In genomic region chr2:17514765-17515164, GRCm38 (mm10) we compare ENCODE assay signal across 14 mouse cellular contexts.
DNase-seq lines count a peak whose midpoint lies in the region; ATAC-seq and TF ChIP-seq lines count a peak whose summit lies in the region.
"Had no signal": no experiment of that assay in that cellular context is flagged by ENCODE, and none has a peak within 500 bp of the region (broad histone marks: within the 10 kb centered on the region; RNA-seq: fewer than 3 reads in every experiment).

No protein-coding gene starts in this region.

- H3K9ac ChIP-seq in embryonic facial prominence, embryonic 14.5 days (ENCODE audit: low read depth, low read length) = no peak overlapping the region
- H3K9ac ChIP-seq in midbrain, embryonic 13.5 days (replicated peaks) = no peak overlapping the region
- no peak overlapping the region for H3K9ac ChIP-seq in midbrain, embryonic 11.5 days (ENCODE audit: low read length)
- H3K9ac ChIP-seq in hindbrain, postnatal 0 days (replicated peaks; ENCODE audit: low read length) = no peak overlapping the region
- no peak overlapping the region for H3K9ac ChIP-seq in stomach, postnatal 0 days (ENCODE audit: low read length)

- H3K4me2 ChIP-seq in embryonic facial prominence, embryonic 14.5 days (ENCODE audit: low read depth, low read length) = peak overlapping the region; percentile 23; the same call in 1 of the 2 replicates
- H3K4me2 ChIP-seq in midbrain, embryonic 13.5 days (replicated peaks) = peak overlapping the region; percentile 39
- H3K4me2 ChIP-seq in midbrain, embryonic 11.5 days = no peak overlapping the region
- peak overlapping the region; percentile 46 for H3K4me2 ChIP-seq in hindbrain, postnatal 0 days (ENCODE audit: low read depth, low read length)
- H3K4me2 ChIP-seq in stomach, postnatal 0 days (replicated peaks; ENCODE audit: low read depth) = peak overlapping the region; percentile 8; the same call in 1 of the 2 replicates

- 49% methylated on average over 12 of the region's 12 CpGs for WGBS in embryonic facial prominence, embryonic 14.5 days
- 73% methylated on average over 12 of the region's 12 CpGs for WGBS in embryonic facial prominence, embryonic 10.5 days
- 43% methylated on average over 12 of the region's 12 CpGs for WGBS in midbrain, embryonic 13.5 days
- WGBS in midbrain, embryonic 11.5 days = 61% methylated on average over 12 of the region's 12 CpGs
- WGBS in hindbrain, postnatal 0 days = 11% methylated on average over 12 of the region's 12 CpGs
- WGBS in stomach, postnatal 0 days = 46% methylated on average over 12 of the region's 12 CpGs

- TF ChIP-seq EP300 in stomach, postnatal 0 days (optimal IDR thresholded peaks at IDR 0.05) = no peak

- no peak for ATAC-seq in embryonic facial prominence, embryonic 14.5 days (ENCODE audit: low read depth)
- ATAC-seq in midbrain, embryonic 13.5 days = no peak
- ATAC-seq in midbrain, embryonic 11.5 days (ENCODE audit: low FRiP score) = no peak
- ATAC-seq in hindbrain, postnatal 0 days = peak; percentile 58; the same call in 1 of the 2 replicates
- ATAC-seq in stomach, postnatal 0 days (ENCODE audit: low FRiP score, low TSS enrichment) = no peak

- no peak overlapping the region for H3K27ac ChIP-seq in embryonic facial prominence, embryonic 14.5 days (replicated peaks; ENCODE audit: low read depth, low read length)
- H3K27ac ChIP-seq in embryonic facial prominence, embryonic 10.5 days (replicated peaks) = no peak overlapping the region
- H3K27ac ChIP-seq in midbrain, embryonic 13.5 days = no peak overlapping the region
- no peak overlapping the region for H3K27ac ChIP-seq in midbrain, embryonic 11.5 days (ENCODE audit: low read depth, low read length)
- peak overlapping the region; percentile 51; the same call in 1 of the 2 replicates for H3K27ac ChIP-seq in hindbrain, postnatal 0 days
- no peak overlapping the region for H3K27ac ChIP-seq in stomach, postnatal 0 days (replicated peaks)
- no peak overlapping the region for H3K27ac ChIP-seq in gastrocnemius, adult 2 months
- H3K27ac ChIP-seq: heart, embryonic 10.5 days had no signal

- H3K4me1 ChIP-seq in embryonic facial prominence, embryonic 14.5 days (ENCODE audit: control insufficient read depth, insufficient read depth, low read length) = peaks cover 6% of the 10 kb centered on the region; the same call in 1 of the 2 replicates
- H3K4me1 ChIP-seq in embryonic facial prominence, embryonic 10.5 days = no peaks in the 10 kb centered on the region
- H3K4me1 ChIP-seq in midbrain, embryonic 13.5 days (replicated peaks) = peaks cover 12% of the 10 kb centered on the region
- H3K4me1 ChIP-seq in midbrain, embryonic 11.5 days (ENCODE audit: control insufficient read depth, insufficient read depth, low read length) = no peaks in the 10 kb centered on the region
- 0 out of 2 replicates have a peak, but pooled peaks cover 11% of the 10 kb centered on the region for H3K4me1 ChIP-seq in hindbrain, postnatal 0 days (ENCODE audit: insufficient read depth, low read length)
- no peaks in the 10 kb centered on the region for H3K4me1 ChIP-seq in stomach, postnatal 0 days (replicated peaks; ENCODE audit: control insufficient read depth, insufficient read depth)
- H3K4me1 ChIP-seq: heart, embryonic 10.5 days had no signal

- H3K9me3 ChIP-seq in embryonic facial prominence, embryonic 14.5 days (ENCODE audit: control insufficient read depth, low read length) = no peaks in the 10 kb centered on the region
- no peaks in the 10 kb centered on the region for H3K9me3 ChIP-seq in embryonic facial prominence, embryonic 10.5 days
- no peaks in the 10 kb centered on the region for H3K9me3 ChIP-seq in midbrain, embryonic 13.5 days
- H3K9me3 ChIP-seq in midbrain, embryonic 11.5 days (ENCODE audit: control insufficient read depth, low read length) = no peaks in the 10 kb centered on the region
- H3K9me3 ChIP-seq in hindbrain, postnatal 0 days (ENCODE audit: low read length) = no peaks in the 10 kb centered on the region
- H3K9me3 ChIP-seq in stomach, postnatal 0 days (ENCODE audit: control insufficient read depth, low read length) = no peaks in the 10 kb centered on the region
- H3K9me3 ChIP-seq: heart, embryonic 10.5 days had no signal

- H3K27me3 ChIP-seq in embryonic facial prominence, embryonic 14.5 days (replicated peaks; ENCODE audit: control insufficient read depth, insufficient read depth, low read length) = no peaks in the 10 kb centered on the region
- no peaks in the 10 kb centered on the region for H3K27me3 ChIP-seq in embryonic facial prominence, embryonic 10.5 days (replicated peaks; ENCODE audit: low read depth, poor library complexity, severe bottlenecking)
- no peaks in the 10 kb centered on the region for H3K27me3 ChIP-seq in midbrain, embryonic 13.5 days
- H3K27me3 ChIP-seq in midbrain, embryonic 11.5 days (ENCODE audit: control insufficient read depth, insufficient read depth, low read length) = no peaks in the 10 kb centered on the region
- no peaks in the 10 kb centered on the region for H3K27me3 ChIP-seq in hindbrain, postnatal 0 days (ENCODE audit: insufficient read depth, low read length)
- H3K27me3 ChIP-seq in stomach, postnatal 0 days (ENCODE audit: control insufficient read depth, insufficient read depth, low read length) = no peaks in the 10 kb centered on the region

- H3K36me3 ChIP-seq in embryonic facial prominence, embryonic 14.5 days (ENCODE audit: control insufficient read depth, insufficient read depth, low read length) = no peaks in the 10 kb centered on the region
- H3K36me3 ChIP-seq in embryonic facial prominence, embryonic 10.5 days (replicated peaks) = no peaks in the 10 kb centered on the region
- no peaks in the 10 kb centered on the region for H3K36me3 ChIP-seq in midbrain, embryonic 13.5 days
- no peaks in the 10 kb centered on the region for H3K36me3 ChIP-seq in midbrain, embryonic 11.5 days (ENCODE audit: control insufficient read depth, insufficient read depth, low read length)
- no peaks in the 10 kb centered on the region for H3K36me3 ChIP-seq in hindbrain, postnatal 0 days (ENCODE audit: insufficient read depth, low read length)
- no peaks in the 10 kb centered on the region for H3K36me3 ChIP-seq in stomach, postnatal 0 days (ENCODE audit: control insufficient read depth, insufficient read depth, low read length)
- H3K36me3 ChIP-seq: heart, embryonic 10.5 days had no signal

- intact Hi-C loops in gastrocnemius, adult 2 months (cut with DNase I) = no loop called here

- DNase-seq in embryonic facial prominence, embryonic 14.5 days (ENCODE audit: low spot score) = peak; percentile 62
- no peak for DNase-seq in embryonic facial prominence, embryonic 10.5 days (ENCODE audit: low spot score)
- no peak for DNase-seq in midbrain, embryonic 11.5 days (ENCODE audit: low spot score, missing footprints)
- DNase-seq in hindbrain, postnatal 0 days (ENCODE audit: low spot score) = peak; percentile 62
- DNase-seq in stomach, postnatal 0 days (ENCODE audit: low spot score) = no peak
- no peak for DNase-seq in gastrocnemius, adult 2 months
- no peak for DNase-seq in kidney, postnatal 10 days
- DNase-seq: B cell, adult 2 months; heart, postnatal 4 days; kidney, adult 8-10 months; lung, adult 18-20 months; thymus, postnatal 25 days had no signal

- H3K4me3 ChIP-seq in embryonic facial prominence, embryonic 14.5 days (ENCODE audit: low read depth, low read length) = no peak overlapping the region
- H3K4me3 ChIP-seq in embryonic facial prominence, embryonic 10.5 days = no peak overlapping the region
- no peak overlapping the region for H3K4me3 ChIP-seq in midbrain, embryonic 13.5 days (replicated peaks)
- H3K4me3 ChIP-seq in midbrain, embryonic 11.5 days (ENCODE audit: low read depth, low read length) = no peak overlapping the region
- H3K4me3 ChIP-seq in hindbrain, postnatal 0 days (ENCODE audit: low read length) = 0 out of 2 replicates have a peak overlapping the region, but pooled peaks have one; percentile 2
- no peak overlapping the region for H3K4me3 ChIP-seq in stomach, postnatal 0 days (ENCODE audit: low read depth, low read length)
- no peak overlapping the region for H3K4me3 ChIP-seq in gastrocnemius, adult 2 months
- H3K4me3 ChIP-seq: heart, embryonic 10.5 days had no signal

- TF ChIP-seq CTCF in hindbrain, postnatal 0 days (IDR thresholded peaks at IDR 0.05; ENCODE audit: low read depth) = no peak
- no peak for TF ChIP-seq CTCF in stomach, postnatal 0 days (IDR thresholded peaks at IDR 0.05; ENCODE audit: low read depth)
- TF ChIP-seq CTCF in gastrocnemius, adult 2 months (IDR thresholded peaks at IDR 0.05) = no peak

Comparison
In these comparisons a context has a peak if more than half of its experiments do, and no peak if none do; other contexts are left out.
1. DNase-seq: peak in embryonic facial prominence, embryonic 14.5 days (single experiment) and hindbrain, postnatal 0 days (single experiment); none in embryonic facial prominence, embryonic 10.5 days (single experiment), midbrain, embryonic 11.5 days (single experiment), stomach, postnatal 0 days (single experiment), gastrocnemius, adult 2 months (single experiment) and kidney, postnatal 10 days (single experiment).